Mouse (Mus musculus) naive thymus-derived CD4-positive, alpha-beta T cell, adult 2 months (primary cell): ENCODE data around the gene Pfkfb1.

Experiments used
- DNase-seq: peaks from one replicate; pipeline ENCODE4 v3.0.0-alpha.2; 2011; ENCODE audit warnings: low read depth

The Pfkfb1 gene

GRCm38 (mm10) chrX:150677505-150677904 is 89.5 kb downstream of the Pfkfb1 start:
- no peak for DNase-seq
